In the genomic region with DNA sequence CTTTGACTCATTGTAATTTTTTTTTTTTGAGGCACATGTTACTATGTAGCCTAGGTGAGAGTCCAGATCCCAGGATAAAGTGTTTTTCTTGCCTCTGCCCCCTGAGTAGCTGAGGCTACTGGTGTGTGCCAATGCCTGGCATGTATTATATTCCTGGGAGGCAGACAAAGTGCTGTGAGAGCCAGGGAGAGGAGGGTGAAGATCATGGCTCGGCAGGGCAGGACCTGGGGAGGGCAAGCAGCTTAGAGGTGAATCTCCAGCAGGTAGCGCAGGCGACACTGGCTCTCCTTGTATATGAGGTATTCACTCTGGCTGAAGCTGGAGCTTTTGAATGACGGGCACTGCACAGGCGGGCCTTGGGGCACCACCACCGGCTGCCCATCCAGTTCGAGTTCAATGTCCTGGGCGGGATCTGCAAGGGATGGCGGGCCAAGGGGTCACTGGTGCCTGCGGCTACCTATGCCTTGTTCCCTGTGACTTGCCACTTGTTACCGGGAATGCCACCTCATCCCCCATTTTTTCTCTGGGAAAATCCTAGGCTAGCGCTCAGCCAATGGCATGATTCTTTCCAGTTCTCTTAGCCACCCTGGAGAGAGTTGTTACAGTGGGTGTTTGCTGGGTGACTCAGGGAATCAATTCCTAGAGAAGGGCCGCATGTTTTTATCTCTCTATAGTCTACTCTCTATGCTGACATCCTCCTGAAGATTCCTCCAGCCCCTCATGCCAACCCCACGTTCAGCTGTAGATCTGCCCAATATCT, we compare ENCODE assay signal across 8 mouse cellular contexts. TPM values are rescaled to one million over a fixed set of nuclear protein-coding genes. Genes with fewer than 3 reads are reported as not detected.
DNase-seq lines count a peak whose midpoint lies in the region.
"Had no signal": no experiment of that assay in that cellular context is flagged by ENCODE, and none has a peak within 500 bp of the region (broad histone marks: within the 10 kb centered on the region; RNA-seq: fewer than 3 reads in every experiment).

No protein-coding gene starts in this region.

- WGBS in limb, embryonic 10.5 days, result 63% methylated on average over 14 of the region's 14 CpGs

- no peaks in the 10 kb centered on the region for H3K9me3 ChIP-seq in limb, embryonic 10.5 days (replicated peaks)

- DNase-seq in kidney, adult 9 months, result peak; percentile 65
- no peak for DNase-seq in kidney, postnatal 14 days
- DNase-seq in cerebellum, adult 9-11 months, result peak; percentile 45
- DNase-seq in limb, embryonic 10.5 days (ENCODE audit: low spot score), result no peak
- DNase-seq in embryo, embryonic 10.5 days (ENCODE audit: low spot score), result no peak
- no peak for DNase-seq in adipocyte (ENCODE audit: low spot score)

- H3K36me3 ChIP-seq in limb, embryonic 10.5 days, result no peaks in the 10 kb centered on the region

- H3K4me1 ChIP-seq in brown adipose tissue, adult 24 weeks (ENCODE audit: control insufficient read depth, insufficient read depth, insufficient read length, low read length), result peaks cover 4% of the 10 kb centered on the region
- peaks cover 47% of the 10 kb centered on the region for H3K4me1 ChIP-seq in limb, embryonic 10.5 days

- 0 out of 2 replicates have a peak, but pooled peaks cover 10% of the 10 kb centered on the region for H3K27me3 ChIP-seq in limb, embryonic 10.5 days (ENCODE audit: low read depth, poor library complexity, severe bottlenecking)

- peak overlapping the region; percentile 24; the same call in 1 of the 2 replicates for H3K27ac ChIP-seq in brown adipose tissue, adult 24 weeks (replicated peaks; ENCODE audit: low read depth, low read length)
- no peak overlapping the region for H3K27ac ChIP-seq in limb, embryonic 10.5 days

- H3K4me3 ChIP-seq in brown adipose tissue, adult 24 weeks (ENCODE audit: insufficient read depth, low read depth, low read length), result peak overlapping the region; percentile 13; the same call in 1 of the 2 replicates
- H3K4me3 ChIP-seq in limb, embryonic 10.5 days, result peak overlapping the region; percentile 27
- H3K4me3 ChIP-seq: erythroblast, embryonic 14.5 days had no signal

RNA-seq across cellular contexts. Expression of a gene that starts 4.6 kb away (rescaled TPM):
- polyA plus RNA-seq in brown adipose tissue, adult 24 weeks (2012; ENCODE audit: insufficient read depth, insufficient read length, missing spikeins), result 15.1 and 15.9 TPM in 2 replicates
- polyA plus RNA-seq in limb, embryonic 10.5 days (2016; fragmentation: Nextera tagmentation; extraction: Ambion mirVana), result 81.6 and 110 TPM in 2 replicates

RNA-seq across cellular contexts. Expression of a gene that starts 5.4 kb away (rescaled TPM):
- polyA plus RNA-seq in brown adipose tissue, adult 24 weeks (2012; ENCODE audit: insufficient read depth, insufficient read length, missing spikeins), result not detected in 2 replicates
- 0.16 and 0.59 TPM in 2 replicates for polyA plus RNA-seq in limb, embryonic 10.5 days (2016; fragmentation: Nextera tagmentation; extraction: Ambion mirVana)
- polyA plus RNA-seq: erythroblast, embryonic 14.5 days had no signal

RNA-seq across cellular contexts. Expression of a gene that starts 5.6 kb away (rescaled TPM):
- 45.8 and 46.8 TPM in 2 replicates for polyA plus RNA-seq in brown adipose tissue, adult 24 weeks (2012; ENCODE audit: insufficient read depth, insufficient read length, missing spikeins)
- 1.9 and 2.3 TPM in 2 replicates for polyA plus RNA-seq in limb, embryonic 10.5 days (2016; fragmentation: Nextera tagmentation; extraction: Ambion mirVana)

RNA-seq across cellular contexts. Expression of a gene that starts 18.1 kb away (rescaled TPM):
- 12.8 and 14.5 TPM in 2 replicates for polyA plus RNA-seq in brown adipose tissue, adult 24 weeks (2012; ENCODE audit: insufficient read depth, insufficient read length, missing spikeins)
- 275 and 316 TPM in 2 replicates for polyA plus RNA-seq in limb, embryonic 10.5 days (2016; fragmentation: Nextera tagmentation; extraction: Ambion mirVana)

RNA-seq across cellular contexts. Expression of a gene that starts 23.7 kb away (rescaled TPM):
- polyA plus RNA-seq in brown adipose tissue, adult 24 weeks (2012; ENCODE audit: insufficient read depth, insufficient read length, missing spikeins), result 12.8 and 12.9 TPM in 2 replicates
- 45.0 and 46.9 TPM in 2 replicates for polyA plus RNA-seq in limb, embryonic 10.5 days (2016; fragmentation: Nextera tagmentation; extraction: Ambion mirVana)

Comparison
In these comparisons a context has a peak if more than half of its experiments do, and no peak if none do; other contexts are left out.
1. DNase-seq: peak in kidney, adult 9 months (single experiment) and cerebellum, adult 9-11 months (single experiment); none in kidney, postnatal 14 days (single experiment), limb, embryonic 10.5 days (single experiment), embryo, embryonic 10.5 days (single experiment) and adipocyte (single experiment).
2. RNA of a gene that starts 5.6 kb away (polyA plus RNA-seq): 45.8 to 46.8 TPM in brown adipose tissue, adult 24 weeks; 1.9 to 2.3 TPM in limb, embryonic 10.5 days; every median in the first group is over 10 times any median in the second.